Mouse (Mus musculus) liver, embryonic 13.5 days (tissue): ENCODE measurements at regions not wholly inside any gene's neighbourhood (a gene's known extent, or its start where the extent isn't known, plus 50 kb on each side); places are given as distances from the start of the nearest gene placed in this dataset.

Experiments
- ATAC-seq: fragments of 200-750 bp; cut with Nextera tagmentation; 2 replicates; pipeline ENCODE4 v1.8.0; 2017; ENCODE audit warnings: low read depth, mild to moderate bottlenecking, moderate number of reproducible peaks, moderate library complexity
- DNase-seq: peaks from one replicate; pipeline ENCODE4 v3.0.0; 2022
- H3K27ac ChIP-seq: fragments of 300-500 bp; sonication (generic); 2 replicates; pipeline ENCODE4 v1.5.1; 2015; ENCODE audit warnings: moderate library complexity, mild to moderate bottlenecking, inconsistent platforms
- H3K27me3 ChIP-seq: fragments of 300-500 bp; sonication (generic); 2 replicates; pipeline ENCODE4 v1.6.1; 2015; ENCODE audit warnings: mild to moderate bottlenecking, inconsistent platforms
- H3K36me3 ChIP-seq: fragments of 300-500 bp; sonication (generic); 2 replicates; pipeline ENCODE4 v1.6.1; 2015; ENCODE audit warnings: mild to moderate bottlenecking, inconsistent platforms
- H3K4me1 ChIP-seq: fragments of 300-500 bp; sonication (generic); replicated peaks from 2 replicates; pipeline ENCODE4 v1.6.1; 2015; ENCODE audit warnings: inconsistent platforms
- H3K4me2 ChIP-seq: fragments of 300-500 bp; sonication (generic); 2 replicates; pipeline ENCODE4 v1.6.1; 2015; ENCODE audit warnings: inconsistent platforms, mild to moderate bottlenecking, moderate library complexity
- H3K4me3 ChIP-seq: fragments of 300-500 bp; sonication (generic); replicated peaks from 2 replicates; pipeline ENCODE4 v1.5.1; 2015; ENCODE audit warnings: mild to moderate bottlenecking, inconsistent platforms
- H3K9ac ChIP-seq: fragments of 300-500 bp; sonication (generic); 2 replicates; pipeline ENCODE4 v1.6.1; 2015; ENCODE audit warnings: mild to moderate bottlenecking, inconsistent platforms
- H3K9me3 ChIP-seq: fragments of 300-500 bp; sonication (generic); replicated peaks from 2 replicates; pipeline ENCODE4 v1.6.1; 2016; ENCODE audit warnings: inconsistent platforms
- WGBS: fragments of 180-500 bp; shearing (Covaris S2); methylation state at CpG from one replicate; pipeline ENCODE4 v1.1.7; 2015; ENCODE audit not compliant: insufficient replicate concordance; 5-methylcytosine and 5-hydroxymethylcytosine counted together

- no peaks in the 10 kb centered on the region for H3K27me3 ChIP-seq
- no peaks in the 10 kb centered on the region for H3K4me1 ChIP-seq
- H3K9ac ChIP-seq, result no peak overlapping the region
- no peaks in the 10 kb centered on the region for H3K9me3 ChIP-seq
- H3K27ac ChIP-seq, result no peak overlapping the region
- DNase-seq (no peak), ATAC-seq (no peak)
- H3K36me3 ChIP-seq, result no peaks in the 10 kb centered on the region
- WGBS, result 22% methylated on average over 2 of the region's 2 CpGs
- no peak overlapping the region for H3K4me2 ChIP-seq
- no peak overlapping the region for H3K4me3 ChIP-seq
Observed at GRCm38 (mm10) chr17:68096982-68097381, 93.1 kb upstream of the Arhgap28 start.

GRCm38 (mm10) chr17:68097436-68097835, 93.5 kb upstream of the Arhgap28 start:
- H3K9me3 ChIP-seq, result no peaks in the 10 kb centered on the region
- DNase-seq (no peak), ATAC-seq (no peak)
- no peak overlapping the region for H3K4me2 ChIP-seq
- no peak overlapping the region for H3K9ac ChIP-seq
- H3K4me1 ChIP-seq, result no peaks in the 10 kb centered on the region
- no peaks in the 10 kb centered on the region for H3K27me3 ChIP-seq
- no peak overlapping the region for H3K27ac ChIP-seq
- H3K36me3 ChIP-seq, result no peaks in the 10 kb centered on the region
- WGBS, result 62% methylated on average over 6 of the region's 6 CpGs
- no peak overlapping the region for H3K4me3 ChIP-seq

GRCm38 (mm10) chr17:68100093-68100492, 96.2 kb upstream of the Arhgap28 start:
- Histone ChIP-seq H3K9ac (no peak overlapping the region), H3K27ac (no peak overlapping the region), H3K9me3 (no peaks in the 10 kb centered on the region), H3K36me3 (no peaks in the 10 kb centered on the region), H3K4me3 (no peak overlapping the region), H3K4me1 (no peaks in the 10 kb centered on the region), H3K4me2 (no peak overlapping the region), H3K27me3 (no peaks in the 10 kb centered on the region)
- 32% methylated on average over 2 of the region's 2 CpGs for WGBS
- DNase-seq, result no peak
- ATAC-seq, result no peak

- 0 out of 2 replicates have a peak, but pooled peaks cover 4% of the 10 kb centered on the region for H3K4me1 ChIP-seq
- H3K4me2 ChIP-seq, result no peak overlapping the region
- H3K9ac ChIP-seq, result no peak overlapping the region
- 39% methylated on average over 6 of the region's 6 CpGs for WGBS
- H3K36me3 ChIP-seq, result no peaks in the 10 kb centered on the region
- ATAC-seq (no peak), DNase-seq (no peak)
- H3K9me3 ChIP-seq, result no peaks in the 10 kb centered on the region
- H3K4me3 ChIP-seq, result no peak overlapping the region
- no peaks in the 10 kb centered on the region for H3K27me3 ChIP-seq
- no peak overlapping the region for H3K27ac ChIP-seq
Observed at GRCm38 (mm10) chr17:68103346-68103745, 99.4 kb upstream of the Arhgap28 start.

- WGBS, result 36% methylated on average over 8 of the region's 8 CpGs
- Histone ChIP-seq H3K4me3 (no peak overlapping the region), H3K27ac (no peak overlapping the region), H3K4me2 (no peak overlapping the region), H3K27me3 (no peaks in the 10 kb centered on the region), H3K36me3 (no peaks in the 10 kb centered on the region), H3K9me3 (no peaks in the 10 kb centered on the region), H3K9ac (no peak overlapping the region), H3K4me1 (0 out of 2 replicates have a peak, but pooled peaks cover 4% of the 10 kb centered on the region)
- DNase-seq, result no peak
- ATAC-seq, result no peak
Observed at GRCm38 (mm10) chr17:68106366-68106765, 102.4 kb upstream of the Arhgap28 start.

GRCm38 (mm10) chr17:68107875-68108274, 104.0 kb upstream of the Arhgap28 start:
- H3K36me3 ChIP-seq, result no peaks in the 10 kb centered on the region
- no peak for DNase-seq
- H3K27ac ChIP-seq, result no peak overlapping the region
- H3K4me3 ChIP-seq, result no peak overlapping the region
- H3K4me2 ChIP-seq, result no peak overlapping the region
- H3K27me3 ChIP-seq, result no peaks in the 10 kb centered on the region
- no peaks in the 10 kb centered on the region for H3K9me3 ChIP-seq
- 60% methylated on average over 5 of the region's 5 CpGs for WGBS
- H3K4me1 ChIP-seq, result 0 out of 2 replicates have a peak, but pooled peaks cover 4% of the 10 kb centered on the region
- ATAC-seq, result no peak
- no peak overlapping the region for H3K9ac ChIP-seq

GRCm38 (mm10) chr17:68111834-68112473, 108.0 kb upstream of the Arhgap28 start:
- no peak overlapping the region for H3K4me2 ChIP-seq
- DNase-seq (no peak), ATAC-seq (no peak)
- H3K4me1 ChIP-seq, result no peaks in the 10 kb centered on the region
- H3K9me3 ChIP-seq, result no peaks in the 10 kb centered on the region
- no peaks in the 10 kb centered on the region for H3K36me3 ChIP-seq
- H3K27me3 ChIP-seq, result no peaks in the 10 kb centered on the region
- H3K27ac ChIP-seq, result no peak overlapping the region
- no peak overlapping the region for H3K4me3 ChIP-seq
- H3K9ac ChIP-seq, result no peak overlapping the region
- WGBS, result 68% methylated on average over 4 of the region's 4 CpGs

GRCm38 (mm10) chr17:68112763-68113330, 108.9 kb upstream of the Arhgap28 start:
- Histone ChIP-seq H3K36me3 (no peaks in the 10 kb centered on the region), H3K4me3 (no peak overlapping the region), H3K9ac (no peak overlapping the region), H3K4me1 (no peaks in the 10 kb centered on the region), H3K4me2 (no peak overlapping the region), H3K27me3 (no peaks in the 10 kb centered on the region), H3K27ac (no peak overlapping the region), H3K9me3 (no peaks in the 10 kb centered on the region)
- DNase-seq (no peak), ATAC-seq (no peak)
- 55% methylated on average over 5 of the region's 5 CpGs for WGBS

- Histone ChIP-seq H3K9me3 (no peaks in the 10 kb centered on the region), H3K27me3 (no peaks in the 10 kb centered on the region), H3K36me3 (no peaks in the 10 kb centered on the region), H3K4me1 (no peaks in the 10 kb centered on the region), H3K27ac (no peak overlapping the region), H3K4me3 (no peak overlapping the region), H3K4me2 (no peak overlapping the region), H3K9ac (no peak overlapping the region)
- ATAC-seq (no peak), DNase-seq (no peak)
- 43% methylated on average over 4 of the region's 4 CpGs for WGBS
Observed at GRCm38 (mm10) chr17:68115599-68115998, 111.7 kb upstream of the Arhgap28 start.

- Histone ChIP-seq H3K9me3 (no peaks in the 10 kb centered on the region), H3K36me3 (no peaks in the 10 kb centered on the region), H3K9ac (no peak overlapping the region), H3K4me2 (no peak overlapping the region), H3K27ac (no peak overlapping the region), H3K4me1 (no peaks in the 10 kb centered on the region), H3K27me3 (no peaks in the 10 kb centered on the region), H3K4me3 (no peak overlapping the region)
- DNase-seq, result no peak
- 37% methylated on average over 3 of the region's 3 CpGs for WGBS
- no peak for ATAC-seq
Observed at GRCm38 (mm10) chr17:68119055-68119698, 115.3 kb upstream of the Arhgap28 start.

GRCm38 (mm10) chr17:68120230-68120629, 116.3 kb upstream of the Arhgap28 start:
- Histone ChIP-seq H3K27ac (no peak overlapping the region), H3K9ac (no peak overlapping the region), H3K36me3 (no peaks in the 10 kb centered on the region), H3K4me2 (no peak overlapping the region), H3K4me1 (no peaks in the 10 kb centered on the region), H3K27me3 (no peaks in the 10 kb centered on the region), H3K9me3 (no peaks in the 10 kb centered on the region), H3K4me3 (no peak overlapping the region)
- no peak for DNase-seq
- no peak for ATAC-seq
- 66% methylated on average over 5 of the region's 5 CpGs for WGBS

GRCm38 (mm10) chr17:68120744-68121143, 116.8 kb upstream of the Arhgap28 start:
- no peaks in the 10 kb centered on the region for H3K27me3 ChIP-seq
- DNase-seq, result no peak
- H3K36me3 ChIP-seq, result no peaks in the 10 kb centered on the region
- no peaks in the 10 kb centered on the region for H3K9me3 ChIP-seq
- no peak overlapping the region for H3K4me2 ChIP-seq
- no peak overlapping the region for H3K27ac ChIP-seq
- no peak overlapping the region for H3K9ac ChIP-seq
- no peak overlapping the region for H3K4me3 ChIP-seq
- no peaks in the 10 kb centered on the region for H3K4me1 ChIP-seq
- 59% methylated on average over 6 of the region's 6 CpGs for WGBS
- ATAC-seq, result no peak
